Mouse (Mus musculus): ENCODE measurements around the gene Fam219b.

- TF ChIP-seq MYOG (IDR thresholded peaks at IDR 0.05; ENCODE audit: control insufficient read depth in 1 of 3, insufficient read depth in 1 of 3, insufficient read length in 2 of 3, low read depth in 2 of 3): no peak
- TF ChIP-seq CEBPB (IDR thresholded peaks at IDR 0.05; ENCODE audit: insufficient read depth, poor library complexity, severe bottlenecking): 0 out of 2 replicates have a peak, but pooled peaks have one; percentile 8
- TF ChIP-seq MAX (IDR thresholded peaks at IDR 0.05; ENCODE audit: low read depth): no peak
Measured at GRCm38 (mm10) chr9:57520375-57521055, 16.8 kb upstream of the Fam219b start.
